Mouse (Mus musculus) C2C12 (cell line): Measurements from ENCODE around the gene Lipn.

ENCODE experiments used
- CTCF ChIP-seq: IDR thresholded peaks from one replicate; pipeline ENCODE4 v1.5.1; 2011; ENCODE audit not compliant: control insufficient read depth, insufficient read depth, insufficient read length
- FOSL1 ChIP-seq: IDR thresholded peaks from one replicate; pipeline ENCODE4 v1.8.0; 2011; ENCODE audit warnings: mild to moderate bottlenecking, low read length; ENCODE audit not compliant: poor library complexity, insufficient read depth, severe bottlenecking
- MAX ChIP-seq: IDR thresholded peaks from one replicate; pipeline ENCODE4 v1.6.1; 2011; ENCODE audit warnings: mild to moderate bottlenecking, control low read depth
- MYOD1 ChIP-seq: IDR thresholded peaks from one replicate; pipeline ENCODE4 v1.6.1; 2011; ENCODE audit warnings: low read depth; ENCODE audit not compliant: control insufficient read depth, insufficient read length
- USF1 ChIP-seq: IDR thresholded peaks from one replicate; pipeline ENCODE4 v1.6.1; 2011; ENCODE audit warnings: low read depth, mild to moderate bottlenecking, control low read depth, moderate library complexity

GRCm38 (mm10) chr19:34074239-34074638 lies 7.1 kb downstream of the Lipn start:
- TF ChIP-seq CTCF: no peak
- TF ChIP-seq MYOD1: no peak
- TF ChIP-seq FOSL1: no peak
- TF ChIP-seq USF1: no peak
- TF ChIP-seq MAX: no peak
